Mouse (Mus musculus) heart, postnatal 0 days (tissue): ENCODE results near the gene Rab7.

ENCODE experiments used
- CTCF ChIP-seq: IDR thresholded peaks from 2 replicates; pipeline ENCODE4 v1.5.1; 2016; ENCODE audit warnings: antibody characterized with exemption, control low read depth, low read depth
- EP300 ChIP-seq: IDR thresholded peaks from 2 replicates; pipeline ENCODE4 v1.6.1; 2016; ENCODE audit warnings: antibody characterized with exemption, low read depth

GRCm38 (mm10) chr6:88041221-88041620 lies 3.8 kb downstream of the Rab7 start:
- TF ChIP-seq CTCF (no peak), EP300 (no peak)
